Mouse (Mus musculus) megakaryocyte, embryonic 14.5 days (primary cell): ENCODE data around the gene Etl4.

ENCODE experiments used
- FLI1 ChIP-seq: IDR thresholded peaks from 2 replicates; pipeline ENCODE4 v1.6.1; 2012; ENCODE audit warnings: low read length, inconsistent platforms, mixed read lengths
- GATA1 ChIP-seq: IDR thresholded peaks from 3 replicates; pipeline ENCODE4 v1.6.1; 2012; ENCODE audit warnings: mixed read lengths, low read length, inconsistent platforms, borderline replicate concordance

GRCm38 (mm10) chr2:20655341-20655612, 745.7 kb downstream of the Etl4 start:
- TF ChIP-seq FLI1, result no peak
- TF ChIP-seq GATA1, result no peak
